Mouse (Mus musculus): ENCODE results near the gene Eng. TPM values are rescaled to one million over a fixed set of nuclear protein-coding genes. Genes with fewer than 3 reads are reported as not detected.

Gene Eng
- total RNA-seq, 2 experiments from 2014 or later: 55.3 to 60.1 TPM

GRCm38 (mm10) chr2:32729547-32729946, 83.2 kb downstream of the Eng start:
- no peak for DNase-seq (ENCODE audit: low spot score in 2 of 2)

- no peak for DNase-seq (ENCODE audit: low spot score in 2 of 2)
These were observed 84.5 kb downstream of the Eng start for GRCm38 (mm10) chr2:32730854-32731253.

GRCm38 (mm10) chr2:32731911-32732310, 85.5 kb downstream of the Eng start:
- DNase-seq (ENCODE audit: low spot score in 2 of 2): no peak

Small RNA genes within 50 kb of the gene (microRNA-seq; reads per million reads assigned to microRNA genes)
- gene Gm47291 (not detected), gene Mir1954 (not detected), gene Mir2861 (not detected), gene Mir3960 (not detected), gene Mir8093 (not detected)

Other genes with a start within 250 kb of the Eng start
- 1 to 10 TPM; 3.9 to 4.0 TPM for gene Naif1, start 196.1 kb upstream of the Eng start, total RNA-seq (2021)
- gene Slc25a25, start 195.2 kb upstream of the Eng start, total RNA-seq (2021): 10 to 100 TPM; 14.0 to 25.1 TPM
- 1 to 10 TPM; 7.5 to 8.2 TPM for gene Fam102a, start 111.3 kb upstream of the Eng start, total RNA-seq (2021)
- gene Dpm2, start 75.7 kb upstream of the Eng start, total RNA-seq (2021): 10 to 100 TPM; 36.4 to 41.9 TPM
- gene Pip5kl1, start 71.8 kb upstream of the Eng start, total RNA-seq (2021): not detected
- gene 9430097D07Rik, start 70.9 kb upstream of the Eng start, total RNA-seq (2021): not detected
- 10 to 100 TPM; 48.8 to 55.1 TPM for gene St6galnac4, start 59.5 kb upstream of the Eng start, total RNA-seq (2021)
- gene St6galnac6, start 46.9 kb upstream of the Eng start, total RNA-seq (2021): 10 to 100 TPM; 57.4 to 63.6 TPM
- gene Ak1, start 24.8 kb upstream of the Eng start, total RNA-seq (2021): 100 to 1,000 TPM; 892 to 897 TPM
- 10 to 100 TPM; 18.7 to 22.4 TPM for gene Fpgs, start 57.5 kb downstream of the Eng start, total RNA-seq (2021)
- gene Cdk9, start 66.5 kb downstream of the Eng start, total RNA-seq (2021): 10 to 100 TPM; 49.3 to 55.2 TPM
- 10 to 100 TPM; 18.4 TPM for gene Sh2d3c, start 74.5 kb downstream of the Eng start, total RNA-seq (2021)
- not detected for gene 6330409D20Rik, start 94.4 kb downstream of the Eng start, total RNA-seq (2021)
- gene Tor2a, start 110.6 kb downstream of the Eng start, total RNA-seq (2021): 10 to 100 TPM; 17.8 to 22.4 TPM
- not detected for gene Ttc16, start 129.0 kb downstream of the Eng start, total RNA-seq (2021)
- gene Ptrh1, start 129.2 kb downstream of the Eng start, total RNA-seq (2021): 1 to 10 TPM; 2.0 to 3.2 TPM
- gene Cfap157, start 137.8 kb downstream of the Eng start, total RNA-seq (2021): not detected
- gene Stxbp1, start 200.7 kb downstream of the Eng start, total RNA-seq (2021): 10 to 100 TPM; 16.3 to 16.9 TPM
- 10 to 100 TPM; 26.8 to 27.5 TPM for gene Fam129b, start 229.5 kb downstream of the Eng start, total RNA-seq (2021)

All from gastrocnemius, postnatal 4 days (tissue).